Mouse (Mus musculus) erythroblast, embryonic 14.5 days (primary cell): ENCODE measurements around the gene Gm10295. TPM values are rescaled to one million over a fixed set of nuclear protein-coding genes. Genes with fewer than 3 reads are reported as not detected.

ENCODE experiments used
- H3K27me3 ChIP-seq: 2 replicates; pipeline ENCODE4 v1.6.1; 2012; ENCODE audit warnings: inconsistent platforms; ENCODE audit not compliant: control insufficient read depth
- H3K36me3 ChIP-seq: 2 replicates; pipeline ENCODE4 v1.6.1; 2012; ENCODE audit warnings: mild to moderate bottlenecking, inconsistent platforms; ENCODE audit not compliant: control insufficient read depth
- H3K4me1 ChIP-seq: 2 replicates; pipeline ENCODE4 v1.6.1; 2012; ENCODE audit warnings: inconsistent platforms; ENCODE audit not compliant: control insufficient read depth
- H3K4me3 ChIP-seq: replicated peaks from 2 replicates; pipeline ENCODE3; 2012; ENCODE audit warnings: moderate library complexity, mild to moderate bottlenecking, inconsistent platforms
- H3K9me3 ChIP-seq: 2 replicates; pipeline ENCODE4 v1.6.1; 2012; ENCODE audit warnings: low read length, inconsistent platforms, mixed read lengths; ENCODE audit not compliant: control insufficient read depth
- GATA1 ChIP-seq: IDR thresholded peaks from 2 replicates; pipeline ENCODE4 v1.6.1; 2012; ENCODE audit warnings: low read length, inconsistent platforms, mixed read lengths
- TAL1 ChIP-seq: IDR thresholded peaks from 3 replicates; pipeline ENCODE4 v1.6.1; 2012; ENCODE audit warnings: low read length, inconsistent platforms, mixed read lengths
- polyA plus RNA-seq: library from polyadenylated mRNA; stranded (reverse); fragments of >175 nt; gene quantifications from 2 replicates; pipeline ENCODE4 v1.2.3, GENCODE M21; 2012

Gene Gm10295
- polyA plus RNA-seq, 1 experiment: not detected

- H3K27me3 ChIP-seq: no peaks in the 10 kb centered on the region
- H3K4me1 ChIP-seq: no peaks in the 10 kb centered on the region
- H3K36me3 ChIP-seq: no peaks in the 10 kb centered on the region
- H3K9me3 ChIP-seq: no peaks in the 10 kb centered on the region
- no peak overlapping the region for H3K4me3 ChIP-seq
- TF ChIP-seq TAL1: no peak
- no peak for TF ChIP-seq GATA1
Observed at GRCm38 (mm10) chr7:71370128-71370527, 18.8 kb upstream of the Gm10295 start.

GRCm38 (mm10) chr7:71368543-71369181 is 17.4 kb upstream of the Gm10295 start:
- H3K4me1 ChIP-seq: no peaks in the 10 kb centered on the region
- no peak overlapping the region for H3K4me3 ChIP-seq
- TF ChIP-seq TAL1 (no peak), GATA1 (no peak)
- no peaks in the 10 kb centered on the region for H3K9me3 ChIP-seq
- H3K36me3 ChIP-seq: no peaks in the 10 kb centered on the region
- no peaks in the 10 kb centered on the region for H3K27me3 ChIP-seq

GRCm38 (mm10) chr7:71355596-71355995 is 4.3 kb upstream of the Gm10295 start:
- no peaks in the 10 kb centered on the region for H3K4me1 ChIP-seq

DNA sequence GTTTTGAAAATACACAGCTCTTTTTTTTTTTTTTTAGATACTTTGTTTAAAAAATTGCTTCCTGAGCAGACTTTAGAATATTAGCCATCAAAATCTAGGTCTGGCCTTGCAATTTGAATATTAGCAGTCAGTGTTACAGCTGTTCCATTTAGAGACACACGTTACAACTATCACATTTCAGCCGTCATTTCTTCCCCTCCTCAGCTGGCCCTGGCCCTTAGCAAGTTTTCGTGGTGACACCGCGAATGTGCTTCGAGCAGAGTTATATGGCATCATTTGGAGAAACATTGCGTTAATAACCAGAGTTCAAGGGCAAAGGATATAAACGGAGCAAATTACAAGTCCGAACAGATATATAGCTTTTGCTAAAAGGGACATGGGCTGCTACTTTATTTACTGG is 2.4 kb downstream of the Gm10295 start:
- Histone ChIP-seq H3K4me3 (no peak overlapping the region), H3K27me3 (peaks cover 4% of the 10 kb centered on the region), H3K36me3 (no peaks in the 10 kb centered on the region), H3K4me1 (no peaks in the 10 kb centered on the region), H3K9me3 (no peaks in the 10 kb centered on the region)
- TF ChIP-seq TAL1 (no peak), GATA1 (no peak)

More at GRCm38 (mm10) chr7:71355596-71355995, 4.3 kb upstream of the Gm10295 start:
- H3K9me3 ChIP-seq: no peaks in the 10 kb centered on the region
- H3K4me3 ChIP-seq: no peak overlapping the region
- H3K36me3 ChIP-seq: no peaks in the 10 kb centered on the region
- peaks cover 4% of the 10 kb centered on the region for H3K27me3 ChIP-seq
- TF ChIP-seq TAL1: no peak
- no peak for TF ChIP-seq GATA1

GRCm38 (mm10) chr7:71324919-71325583 is 26.2 kb downstream of the Gm10295 start:
- Histone ChIP-seq H3K36me3 (no peaks in the 10 kb centered on the region), H3K9me3 (no peaks in the 10 kb centered on the region), H3K4me3 (no peak overlapping the region), H3K27me3 (no peaks in the 10 kb centered on the region), H3K4me1 (no peaks in the 10 kb centered on the region)
- no peak for TF ChIP-seq TAL1

DNA sequence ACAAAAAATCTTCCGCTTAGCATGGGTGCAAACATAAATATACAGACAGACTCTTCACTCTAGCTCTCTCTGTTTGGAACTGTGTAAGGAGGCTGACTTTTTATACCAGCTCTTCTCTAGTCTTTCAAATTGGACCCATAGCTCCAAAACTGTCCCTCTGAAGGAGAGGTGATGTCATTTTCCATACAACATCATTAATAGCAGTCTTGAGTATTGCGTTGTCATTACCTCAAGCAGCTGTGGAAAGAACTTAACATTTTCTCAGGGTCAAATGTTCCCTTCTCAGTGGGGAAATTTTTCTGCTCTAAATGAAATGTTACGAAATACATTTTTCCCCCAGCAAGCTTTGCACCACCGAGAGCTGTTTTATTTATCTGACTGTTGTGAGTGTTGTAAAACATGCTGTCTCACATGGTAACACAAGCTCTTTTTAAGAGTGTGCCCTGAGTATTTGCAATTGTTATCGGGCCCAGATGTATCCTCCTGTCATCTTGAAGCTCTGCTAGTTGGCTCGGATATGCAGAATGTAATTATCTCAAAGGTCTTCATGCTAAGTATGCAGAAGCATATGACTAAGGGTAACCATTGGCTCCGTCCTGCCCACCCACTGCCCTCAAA is 38.0 kb downstream of the Gm10295 start:
- Histone ChIP-seq H3K4me1 (no peaks in the 10 kb centered on the region), H3K9me3 (no peaks in the 10 kb centered on the region), H3K4me3 (no peak overlapping the region), H3K36me3 (no peaks in the 10 kb centered on the region), H3K27me3 (no peaks in the 10 kb centered on the region)
- no peak for TF ChIP-seq TAL1
- TF ChIP-seq GATA1: no peak

DNA sequence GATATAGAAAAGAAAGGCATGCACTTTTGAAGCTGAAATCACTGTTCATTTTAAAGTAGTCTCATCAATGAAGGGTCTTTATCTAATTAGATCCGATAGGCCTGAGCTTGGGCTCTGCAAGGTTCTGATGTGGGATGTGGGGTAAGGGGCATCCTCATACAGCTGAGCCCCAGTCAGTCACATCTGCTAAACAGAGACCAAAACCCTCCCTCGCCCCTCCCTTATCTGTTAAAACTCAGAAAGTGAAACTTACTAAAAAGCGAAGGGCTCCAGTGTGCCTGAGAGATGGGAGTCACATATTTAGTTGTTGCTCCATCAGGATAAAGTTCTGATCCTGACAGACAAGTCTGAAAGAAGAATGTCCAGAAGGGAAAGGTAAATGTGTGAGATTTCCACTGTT is 38.9 kb downstream of the Gm10295 start:
- Histone ChIP-seq H3K27me3 (no peaks in the 10 kb centered on the region), H3K4me1 (no peaks in the 10 kb centered on the region), H3K9me3 (no peaks in the 10 kb centered on the region), H3K4me3 (no peak overlapping the region), H3K36me3 (no peaks in the 10 kb centered on the region)
- TF ChIP-seq GATA1 (no peak), TAL1 (no peak)

- Histone ChIP-seq H3K4me3 (no peak overlapping the region), H3K4me1 (no peaks in the 10 kb centered on the region), H3K36me3 (no peaks in the 10 kb centered on the region), H3K9me3 (no peaks in the 10 kb centered on the region), H3K27me3 (no peaks in the 10 kb centered on the region)
- no peak for TF ChIP-seq TAL1
- TF ChIP-seq GATA1: no peak
Observed at GRCm38 (mm10) chr7:71311411-71311810, 39.9 kb downstream of the Gm10295 start.

- TF ChIP-seq TAL1 (no peak), GATA1 (no peak)
- Histone ChIP-seq H3K27me3 (no peaks in the 10 kb centered on the region), H3K4me1 (no peaks in the 10 kb centered on the region)
Observed at GRCm38 (mm10) chr7:71308051-71308450, 43.2 kb downstream of the Gm10295 start.

More at GRCm38 (mm10) chr7:71308051-71308450, 43.2 kb downstream of the Gm10295 start:
- H3K36me3 ChIP-seq: no peaks in the 10 kb centered on the region
- H3K4me3 ChIP-seq: no peak overlapping the region
- no peaks in the 10 kb centered on the region for H3K9me3 ChIP-seq
